Mouse (Mus musculus): ENCODE measurements around the gene 1700008P02Rik. TPM values are rescaled to one million over a fixed set of nuclear protein-coding genes. Genes with fewer than 3 reads are reported as not detected.
"Not testable (repeated sequence)": the region's sequence is repeated elsewhere in the genome, so short reads cannot be mapped to it uniquely, and the experiment has no call there.

The 1700008P02Rik gene
- not detected in 2 replicates for polyA plus RNA-seq (2016; fragmentation: Nextera tagmentation; extraction: Ambion mirVana)

DNA sequence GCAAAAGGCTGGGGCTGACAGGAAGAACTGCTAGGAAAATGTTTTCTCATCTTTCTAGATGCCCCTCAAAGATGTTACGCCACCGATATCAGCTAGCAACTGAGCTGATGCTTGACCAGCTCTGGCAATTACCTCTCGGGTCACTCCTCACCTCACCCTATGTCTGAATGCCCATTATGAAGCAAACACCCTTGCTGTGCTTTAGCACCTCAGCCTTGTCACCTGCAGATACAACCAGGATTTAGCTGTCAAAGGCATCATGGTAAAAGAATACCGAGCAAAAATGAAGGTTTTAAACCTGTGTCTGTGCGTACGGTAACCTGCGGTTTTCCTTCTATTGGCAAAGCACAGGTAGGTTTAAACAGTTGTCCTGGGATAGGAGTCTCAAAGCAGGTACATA is at the start of gene 1700008P02Rik:
Gene 1700008P02Rik (minus strand): TSS at position 101 of the 400 bp plus-strand sequence.
- H3K4me2 ChIP-seq (replicated peaks) = no peak within 1 kb of the TSS
- no peak within 1 kb of the TSS for H3K9ac ChIP-seq
- H3K4me3 ChIP-seq = no peak within 1 kb of the TSS
- H3K27me3 ChIP-seq = no peaks in the 10 kb centered on the region
- H3K4me1 ChIP-seq = no peaks in the 10 kb centered on the region
- H3K9me3 ChIP-seq (replicated peaks) = no peaks in the 10 kb centered on the region
- 91% methylated on average over 7 of the region's 7 CpGs for WGBS
- no peak for ATAC-seq (ENCODE audit: low FRiP score)
- H3K36me3 ChIP-seq = no peaks in the 10 kb centered on the region
- no peak within 1 kb of the TSS for H3K27ac ChIP-seq

- no peak overlapping the region for H3K27ac ChIP-seq
- H3K4me1 ChIP-seq = no peaks in the 10 kb centered on the region
- no peak overlapping the region for H3K4me2 ChIP-seq (replicated peaks)
- no peaks in the 10 kb centered on the region for H3K27me3 ChIP-seq
- no peak overlapping the region for H3K4me3 ChIP-seq
- no peaks in the 10 kb centered on the region for H3K9me3 ChIP-seq (replicated peaks)
- ATAC-seq (ENCODE audit: low FRiP score) = no peak
- 80% methylated on average over 2 of the region's 2 CpGs for WGBS
- H3K36me3 ChIP-seq = no peaks in the 10 kb centered on the region
- H3K9ac ChIP-seq = no peak overlapping the region
These were observed 29.2 kb upstream of the 1700008P02Rik start for GRCm38 (mm10) chr3:6649411-6649810.

GRCm38 (mm10) chr3:6638151-6638550 is 17.9 kb upstream of the 1700008P02Rik start:
- not testable (repeated sequence) for H3K4me2 ChIP-seq (replicated peaks); H3K27ac ChIP-seq; H3K36me3 ChIP-seq; H3K27me3 ChIP-seq; H3K4me3 ChIP-seq; H3K9me3 ChIP-seq (replicated peaks); H3K9ac ChIP-seq; ATAC-seq (ENCODE audit: low FRiP score); H3K4me1 ChIP-seq

DNA sequence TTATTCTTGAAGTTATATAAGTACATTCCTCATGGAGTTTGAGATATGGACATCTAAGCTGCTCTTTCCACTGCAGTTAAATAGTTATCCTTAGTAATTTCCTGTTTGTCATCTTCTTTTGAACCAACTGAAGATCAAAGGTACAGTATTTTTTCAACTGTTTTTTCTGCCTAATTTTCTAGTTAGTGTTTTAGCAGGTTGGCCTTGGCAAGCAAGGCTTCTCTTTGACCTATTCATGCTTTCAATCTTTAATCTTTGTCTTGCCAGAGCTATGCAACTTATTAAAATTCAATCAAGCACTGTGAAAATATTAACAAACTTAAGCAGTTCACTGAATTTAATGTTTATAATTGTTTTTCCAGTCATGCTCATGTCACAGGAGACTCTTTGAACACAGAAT is 14.0 kb upstream of the 1700008P02Rik start:
- Histone ChIP-seq H3K9me3 (replicated peaks) (no peaks in the 10 kb centered on the region), H3K9ac (no peak overlapping the region), H3K4me1 (no peaks in the 10 kb centered on the region), H3K27me3 (no peaks in the 10 kb centered on the region), H3K4me3 (no peak overlapping the region), H3K36me3 (no peaks in the 10 kb centered on the region), H3K4me2 (replicated peaks) (no peak overlapping the region), H3K27ac (no peak overlapping the region)
- no peak for ATAC-seq (ENCODE audit: low FRiP score)

DNA sequence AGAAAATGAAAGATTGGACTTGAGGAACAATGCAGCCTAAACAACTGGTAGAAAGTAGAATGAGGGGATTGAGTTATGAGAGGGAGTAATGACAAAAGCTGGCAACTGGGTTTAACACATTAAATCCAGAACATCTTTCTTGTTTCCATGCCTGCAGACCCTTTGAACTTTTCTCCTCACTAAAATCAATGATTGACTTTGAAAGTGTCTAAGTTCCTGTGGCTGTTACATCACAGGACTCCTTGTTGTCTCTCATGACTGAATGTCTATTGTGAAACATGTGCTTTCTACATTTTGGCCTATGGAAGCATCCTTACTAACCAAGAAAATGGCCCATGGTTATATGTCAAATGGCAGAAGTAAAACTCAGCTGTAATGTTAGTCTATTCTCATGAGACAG is 2.4 kb downstream of the 1700008P02Rik start:
- no peaks in the 10 kb centered on the region for H3K4me1 ChIP-seq
- H3K4me3 ChIP-seq = no peak overlapping the region
- no peak overlapping the region for H3K27ac ChIP-seq
- no peak for ATAC-seq (ENCODE audit: low FRiP score)
- no peaks in the 10 kb centered on the region for H3K27me3 ChIP-seq
- H3K36me3 ChIP-seq = no peaks in the 10 kb centered on the region
- H3K4me2 ChIP-seq (replicated peaks) = no peak overlapping the region
- no peak overlapping the region for H3K9ac ChIP-seq
- no peaks in the 10 kb centered on the region for H3K9me3 ChIP-seq (replicated peaks)
